Mouse (Mus musculus) hindbrain, postnatal 0 days (tissue): Measurements from ENCODE around the gene Map3k15. TPM values are rescaled to one million over a fixed set of nuclear protein-coding genes. Genes with fewer than 3 reads are reported as not detected.

Experiments used
- ATAC-seq: fragments of 200-750 bp; cut with Nextera tagmentation; 2 replicates; pipeline ENCODE4 v1.8.0; 2017; ENCODE audit warnings: mild to moderate bottlenecking, moderate TSS enrichment, moderate library complexity
- DNase-seq: peaks from one replicate; pipeline ENCODE4 v3.0.0-alpha.2; 2015; ENCODE audit warnings: low spot score
- H3K27ac ChIP-seq: fragments of 300-500 bp; sonication (generic); 2 replicates; pipeline ENCODE4 v1.5.1; 2014; ENCODE audit warnings: mild to moderate bottlenecking
- H3K27me3 ChIP-seq: fragments of 300-500 bp; sonication (generic); 2 replicates; pipeline ENCODE4 v1.6.1; 2014; ENCODE audit warnings: low read length, mixed read lengths; ENCODE audit not compliant: insufficient read depth
- H3K36me3 ChIP-seq: fragments of 300-500 bp; sonication (generic); 2 replicates; pipeline ENCODE4 v1.6.1; 2014; ENCODE audit warnings: low read length, mixed read lengths; ENCODE audit not compliant: insufficient read depth
- H3K4me1 ChIP-seq: fragments of 300-500 bp; sonication (generic); 2 replicates; pipeline ENCODE4 v1.6.1; 2014; ENCODE audit warnings: antibody characterized with exemption, low read length, mixed read lengths; ENCODE audit not compliant: insufficient read depth
- H3K4me2 ChIP-seq: fragments of 300-500 bp; sonication (generic); 2 replicates; pipeline ENCODE4 v1.6.1; 2014; ENCODE audit warnings: low read depth, mild to moderate bottlenecking, low read length, moderate library complexity, mixed read lengths
- H3K4me3 ChIP-seq: fragments of 300-500 bp; sonication (generic); 2 replicates; pipeline ENCODE4 v1.5.1; 2014; ENCODE audit warnings: low read length
- H3K9ac ChIP-seq: fragments of 300-500 bp; sonication (generic); replicated peaks from 2 replicates; pipeline ENCODE4 v1.6.1; 2014; ENCODE audit warnings: mild to moderate bottlenecking, low read length, moderate library complexity, mixed read lengths
- H3K9me3 ChIP-seq: fragments of 300-500 bp; sonication (generic); 2 replicates; pipeline ENCODE4 v1.6.1; 2016; ENCODE audit warnings: low read length, mixed read lengths
- CTCF ChIP-seq: IDR thresholded peaks from 2 replicates; pipeline ENCODE4 v1.5.1; 2016; ENCODE audit warnings: antibody characterized with exemption, control low read depth, low read depth
- WGBS: fragments of 180-500 bp; shearing (Covaris S2); extraction: QIAGEN DNeasy Blood & Tissue Kit; methylation state at CpG from one replicate; pipeline ENCODE4 v1.1.7; 2014; 5-methylcytosine and 5-hydroxymethylcytosine counted together
- polyA plus RNA-seq: library from polyadenylated mRNA; unstranded; fragments of >200 nt; fragmentation: Nextera tagmentation; extraction: Ambion mirVana; gene quantifications from 2 replicates; pipeline ENCODE4 v1.2.1, GENCODE M21; 2015
- total RNA-seq: library from RNA; depleted of rRNA; stranded (reverse); fragments of >200 nt; gene quantifications from 2 replicates; pipeline ENCODE4 v1.2.3, GENCODE M21; 2014

Gene Map3k15
- total and polyA plus RNA-seq, 2 experiments from 2014 or later = 0.25 to 1.6 TPM

GRCm38 (mm10) chrX:160116658-160117057 lies 128.4 kb downstream of the Map3k15 start:
- Histone ChIP-seq H3K27ac (no peak overlapping the region), H3K36me3 (no peaks in the 10 kb centered on the region), H3K4me2 (no peak overlapping the region), H3K27me3 (no peaks in the 10 kb centered on the region), H3K4me3 (no peak overlapping the region), H3K9ac (no peak overlapping the region), H3K9me3 (no peaks in the 10 kb centered on the region), H3K4me1 (no peaks in the 10 kb centered on the region)
- 80% methylated on average over 3 of the region's 3 CpGs for WGBS
- DNase-seq (peak; percentile 82), ATAC-seq (peak; percentile 69)
- TF ChIP-seq CTCF = peak; percentile 84

GRCm38 (mm10) chrX:160134136-160134843 lies 146.1 kb downstream of the Map3k15 start:
- TF ChIP-seq CTCF = no peak
- Histone ChIP-seq H3K27ac (no peak overlapping the region), H3K36me3 (no peaks in the 10 kb centered on the region), H3K9ac (no peak overlapping the region), H3K4me1 (no peaks in the 10 kb centered on the region), H3K4me2 (no peak overlapping the region), H3K4me3 (no peak overlapping the region), H3K27me3 (no peaks in the 10 kb centered on the region), H3K9me3 (no peaks in the 10 kb centered on the region)
- ATAC-seq (no peak), DNase-seq (no peak)
- 80% methylated on average over 11 of the region's 11 CpGs for WGBS

GRCm38 (mm10) chrX:160135719-160136118 lies 147.5 kb downstream of the Map3k15 start:
- H3K4me3 ChIP-seq = no peak overlapping the region
- no peaks in the 10 kb centered on the region for H3K4me1 ChIP-seq
- DNase-seq (no peak), ATAC-seq (no peak)
- H3K4me2 ChIP-seq = peak overlapping the region; percentile 67
- H3K27me3 ChIP-seq = no peaks in the 10 kb centered on the region
- WGBS = 36% methylated on average over 6 of the region's 6 CpGs
- no peak overlapping the region for H3K27ac ChIP-seq
- no peak overlapping the region for H3K9ac ChIP-seq
- TF ChIP-seq CTCF = no peak
- no peaks in the 10 kb centered on the region for H3K9me3 ChIP-seq
- no peaks in the 10 kb centered on the region for H3K36me3 ChIP-seq

GRCm38 (mm10) chrX:160136153-160136552 lies 147.9 kb downstream of the Map3k15 start:
- no peak overlapping the region for H3K27ac ChIP-seq
- no peaks in the 10 kb centered on the region for H3K27me3 ChIP-seq
- DNase-seq = no peak
- H3K4me2 ChIP-seq = peak overlapping the region; percentile 67
- WGBS = 39% methylated on average over 5 of the region's 5 CpGs
- H3K36me3 ChIP-seq = no peaks in the 10 kb centered on the region
- no peak for TF ChIP-seq CTCF
- no peaks in the 10 kb centered on the region for H3K4me1 ChIP-seq
- no peak for ATAC-seq
- peak overlapping the region; percentile 17 for H3K4me3 ChIP-seq
- H3K9ac ChIP-seq = no peak overlapping the region
- no peaks in the 10 kb centered on the region for H3K9me3 ChIP-seq

- ATAC-seq (no peak), DNase-seq (no peak)
- Histone ChIP-seq H3K36me3 (no peaks in the 10 kb centered on the region), H3K4me3 (peak overlapping the region; percentile 53), H3K9me3 (no peaks in the 10 kb centered on the region), H3K9ac (peak overlapping the region; percentile 43), H3K27me3 (no peaks in the 10 kb centered on the region), H3K27ac (peak overlapping the region; percentile 79), H3K4me1 (no peaks in the 10 kb centered on the region), H3K4me2 (peak overlapping the region; percentile 67)
- 38% methylated on average over 18 of the region's 18 CpGs for WGBS
- no peak for TF ChIP-seq CTCF
Measured at GRCm38 (mm10) chrX:160137177-160137860, 149.1 kb downstream of the Map3k15 start.

GRCm38 (mm10) chrX:160137861-160138717 lies 149.9 kb downstream of the Map3k15 start, which contains the start of gene Pdha1:
Gene Pdha1 (minus strand): TSS chrX:160138413.
- peak within 1 kb of the TSS; percentile 43 for H3K9ac ChIP-seq
- no peak for TF ChIP-seq CTCF
- DNase-seq (peak; percentile 93), ATAC-seq (peak; percentile 98)
- peak within 1 kb of the TSS; percentile 79 for H3K27ac ChIP-seq
- peak within 1 kb of the TSS; percentile 67 for H3K4me2 ChIP-seq
- H3K36me3 ChIP-seq = no peaks in the 10 kb centered on the region
- peak within 1 kb of the TSS; percentile 53 for H3K4me3 ChIP-seq
- H3K27me3 ChIP-seq = no peaks in the 10 kb centered on the region
- WGBS = 29% methylated on average over 62 of the region's 67 CpGs
- no peaks in the 10 kb centered on the region for H3K9me3 ChIP-seq
- H3K4me1 ChIP-seq = no peaks in the 10 kb centered on the region
